ENCODE assay signal across 35 mouse cellular contexts in the genomic region with DNA sequence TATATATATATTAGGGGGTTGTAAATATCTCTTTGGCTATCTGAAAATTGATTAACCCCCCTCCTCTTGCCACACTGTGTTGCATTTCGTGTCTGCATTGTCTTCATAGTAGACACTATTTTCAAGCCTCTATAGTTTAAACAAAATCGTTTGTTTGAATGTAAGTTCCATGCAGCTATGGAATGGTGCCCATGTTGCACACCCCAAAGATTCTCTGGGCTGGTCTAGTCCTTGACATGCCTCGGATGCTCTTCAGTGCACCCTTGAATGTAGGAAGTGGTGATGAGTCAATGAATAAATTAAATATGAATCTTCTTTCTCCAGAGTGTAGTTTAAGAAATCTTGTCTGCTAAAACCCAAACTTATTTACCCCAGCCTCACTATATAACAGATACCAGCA. TPM values are rescaled to one million over a fixed set of nuclear protein-coding genes. Genes with fewer than 3 reads are reported as not detected.
DNase-seq lines count a peak whose midpoint lies in the region; ATAC-seq and TF ChIP-seq lines count a peak whose summit lies in the region.
"Had no signal": no experiment of that assay in that cellular context is flagged by ENCODE, and none has a peak within 500 bp of the region (broad histone marks: within the 10 kb centered on the region; RNA-seq: fewer than 3 reads in every experiment).

No protein-coding gene starts in this region.

- peak overlapping the region; percentile 25; the same call in 1 of the 2 replicates for H3K27ac ChIP-seq in forebrain, embryonic 10.5 days
- no peak overlapping the region for H3K27ac ChIP-seq in forebrain, postnatal 0 days (ENCODE audit: low read depth, low read length)
- no peak overlapping the region for H3K27ac ChIP-seq in intestine, embryonic 14.5 days (ENCODE audit: low read depth)
- no peak overlapping the region for H3K27ac ChIP-seq in intestine, embryonic 16.5 days (ENCODE audit: low read length)
- no peak overlapping the region for H3K27ac ChIP-seq in stomach, embryonic 14.5 days (ENCODE audit: low read length)
- no peak overlapping the region for H3K27ac ChIP-seq in stomach, postnatal 0 days (replicated peaks)
- H3K27ac ChIP-seq: embryonic facial prominence, embryonic 12.5 days; heart, embryonic 13.5 days; hindbrain, embryonic 15.5 days; intestine, embryonic 15.5 days; liver, embryonic 14.5 days; macrophage; neural tube, embryonic 12.5 days; stomach, embryonic 15.5 days had no signal

- H3K4me2 ChIP-seq in forebrain, postnatal 0 days (ENCODE audit: low read depth), result no peak overlapping the region
- H3K4me2 ChIP-seq in intestine, embryonic 14.5 days (ENCODE audit: low read length), result no peak overlapping the region
- H3K4me2 ChIP-seq in intestine, embryonic 16.5 days (ENCODE audit: low read depth, low read length), result no peak overlapping the region
- no peak overlapping the region for H3K4me2 ChIP-seq in stomach, embryonic 14.5 days (replicated peaks; ENCODE audit: low read depth, low read length)
- H3K4me2 ChIP-seq in stomach, postnatal 0 days (replicated peaks; ENCODE audit: low read depth), result no peak overlapping the region

- no peaks in the 10 kb centered on the region for H3K36me3 ChIP-seq in forebrain, embryonic 10.5 days (replicated peaks)
- H3K36me3 ChIP-seq in forebrain, postnatal 0 days (ENCODE audit: insufficient read depth), result no peaks in the 10 kb centered on the region
- H3K36me3 ChIP-seq in intestine, embryonic 14.5 days (ENCODE audit: control insufficient read depth, insufficient read depth, low read length), result no peaks in the 10 kb centered on the region
- no peaks in the 10 kb centered on the region for H3K36me3 ChIP-seq in intestine, embryonic 16.5 days (ENCODE audit: control insufficient read depth, insufficient read depth, low read length)
- no peaks in the 10 kb centered on the region for H3K36me3 ChIP-seq in stomach, embryonic 14.5 days (ENCODE audit: control insufficient read depth, insufficient read depth, low read length)
- H3K36me3 ChIP-seq in stomach, postnatal 0 days (ENCODE audit: control insufficient read depth, insufficient read depth, low read length), result no peaks in the 10 kb centered on the region
- no peaks in the 10 kb centered on the region for H3K36me3 ChIP-seq in splenic B cell, adult 2 months (ENCODE audit: control insufficient read depth, insufficient read depth, low read length, poor library complexity, severe bottlenecking)
- H3K36me3 ChIP-seq: embryonic facial prominence, embryonic 12.5 days; heart, embryonic 13.5 days; hindbrain, embryonic 15.5 days; intestine, embryonic 15.5 days; neural tube, embryonic 12.5 days; stomach, embryonic 15.5 days had no signal

- H3K9ac ChIP-seq in forebrain, postnatal 0 days, result no peak overlapping the region
- no peak overlapping the region for H3K9ac ChIP-seq in intestine, embryonic 14.5 days (ENCODE audit: low read length)
- H3K9ac ChIP-seq in intestine, embryonic 16.5 days (ENCODE audit: low read depth, low read length), result no peak overlapping the region
- H3K9ac ChIP-seq in stomach, embryonic 14.5 days (replicated peaks; ENCODE audit: low read depth, low read length), result no peak overlapping the region
- no peak overlapping the region for H3K9ac ChIP-seq in stomach, postnatal 0 days (ENCODE audit: low read length)
- H3K9ac ChIP-seq: embryonic facial prominence, embryonic 12.5 days; heart, embryonic 13.5 days; hindbrain, embryonic 15.5 days; intestine, embryonic 15.5 days; liver, embryonic 14.5 days; neural tube, embryonic 12.5 days; stomach, embryonic 15.5 days had no signal

- H3K4me1 ChIP-seq in forebrain, embryonic 10.5 days, result peaks cover 66% of the 10 kb centered on the region
- no peaks in the 10 kb centered on the region for H3K4me1 ChIP-seq in forebrain, postnatal 0 days (ENCODE audit: insufficient read depth)
- peaks cover 3% of the 10 kb centered on the region; the same call in 1 of the 2 replicates for H3K4me1 ChIP-seq in intestine, embryonic 14.5 days (replicated peaks; ENCODE audit: control insufficient read depth, insufficient read depth, low read length)
- peaks cover 6% of the 10 kb centered on the region; the same call in 1 of the 2 replicates for H3K4me1 ChIP-seq in intestine, embryonic 16.5 days (ENCODE audit: control insufficient read depth, insufficient read depth, low read length)
- 0 out of 2 replicates have a peak, but pooled peaks cover 6% of the 10 kb centered on the region for H3K4me1 ChIP-seq in stomach, embryonic 14.5 days (ENCODE audit: control insufficient read depth, insufficient read depth, low read length)
- 0 out of 2 replicates have a peak, but pooled peaks cover 3% of the 10 kb centered on the region for H3K4me1 ChIP-seq in stomach, postnatal 0 days (replicated peaks; ENCODE audit: control insufficient read depth, insufficient read depth)
- H3K4me1 ChIP-seq: embryonic facial prominence, embryonic 12.5 days; stomach, embryonic 15.5 days had no signal

- TF ChIP-seq EP300 in stomach, postnatal 0 days (optimal IDR thresholded peaks at IDR 0.05), result no peak

- H3K4me3 ChIP-seq in forebrain, embryonic 10.5 days, result no peak overlapping the region; the same call in 1 of the 2 replicates
- H3K4me3 ChIP-seq in forebrain, postnatal 0 days (ENCODE audit: low read depth, low read length), result no peak overlapping the region
- no peak overlapping the region for H3K4me3 ChIP-seq in intestine, embryonic 14.5 days (ENCODE audit: low read depth, low read length)
- H3K4me3 ChIP-seq in intestine, embryonic 16.5 days (ENCODE audit: low read length), result no peak overlapping the region
- 0 out of 2 replicates have a peak overlapping the region, but pooled peaks have one; percentile 27 for H3K4me3 ChIP-seq in stomach, embryonic 14.5 days (ENCODE audit: low read depth, low read length)
- no peak overlapping the region for H3K4me3 ChIP-seq in stomach, postnatal 0 days (ENCODE audit: low read depth, low read length)
- H3K4me3 ChIP-seq: neural tube, embryonic 12.5 days had no signal

- DNase-seq in forebrain, embryonic 10.5 days (ENCODE audit: extremely low spot score, low spot score), result no peak
- DNase-seq in forebrain, postnatal 0 days, result no peak
- DNase-seq in intestine, embryonic 14.5 days (ENCODE audit: low spot score), result peak; percentile 53
- no peak for DNase-seq in stomach, postnatal 0 days (ENCODE audit: low spot score)
- DNase-seq in splenic B cell, adult 2 months (ENCODE audit: low read depth, low spot score), result peak; percentile 13
- DNase-seq: adrenal gland, adult 8-10 months; cerebellum, postnatal 36 days; kidney, postnatal 10 days; lung, adult 2 months; lung, postnatal 10 days; right cerebral cortex, postnatal 4 days; thymus, adult 18-20 months; thymus, postnatal 25 days had no signal

- ATAC-seq in forebrain, postnatal 0 days, result no peak
- no peak for ATAC-seq in intestine, embryonic 14.5 days (replicated peaks; ENCODE audit: low FRiP score, low TSS enrichment, low read depth)
- ATAC-seq in intestine, embryonic 16.5 days, result no peak
- ATAC-seq in stomach, embryonic 14.5 days (ENCODE audit: insufficient number of reproducible peaks, insufficient read depth, low FRiP score, low read depth), result no peak
- no peak for ATAC-seq in stomach, postnatal 0 days (ENCODE audit: low FRiP score, low TSS enrichment)
- no peak for ATAC-seq in megakaryocyte progenitor cell, adult 5-6 weeks (replicated peaks; ENCODE audit: poor library complexity)

- no peaks in the 10 kb centered on the region for H3K9me3 ChIP-seq in forebrain, embryonic 10.5 days
- H3K9me3 ChIP-seq in forebrain, postnatal 0 days (ENCODE audit: low read length), result no peaks in the 10 kb centered on the region
- H3K9me3 ChIP-seq in intestine, embryonic 14.5 days (ENCODE audit: control insufficient read depth, low read length), result no peaks in the 10 kb centered on the region
- no peaks in the 10 kb centered on the region for H3K9me3 ChIP-seq in intestine, embryonic 16.5 days (ENCODE audit: control insufficient read depth, low read length)
- H3K9me3 ChIP-seq in stomach, embryonic 14.5 days (ENCODE audit: control insufficient read depth, low read depth, low read length), result no peaks in the 10 kb centered on the region
- H3K9me3 ChIP-seq in stomach, postnatal 0 days (ENCODE audit: control insufficient read depth, low read length), result no peaks in the 10 kb centered on the region
- H3K9me3 ChIP-seq: embryonic facial prominence, embryonic 12.5 days; heart, embryonic 13.5 days; hindbrain, embryonic 15.5 days; intestine, embryonic 15.5 days; neural tube, embryonic 12.5 days; stomach, embryonic 15.5 days had no signal

- peaks cover 100% of the 10 kb centered on the region for H3K27me3 ChIP-seq in forebrain, embryonic 10.5 days (ENCODE audit: poor library complexity, severe bottlenecking)
- peaks cover 35% of the 10 kb centered on the region for H3K27me3 ChIP-seq in forebrain, postnatal 0 days (ENCODE audit: insufficient read depth, low read length)
- peaks cover 75% of the 10 kb centered on the region for H3K27me3 ChIP-seq in intestine, embryonic 14.5 days (replicated peaks; ENCODE audit: control insufficient read depth, insufficient read depth, low read length)
- peaks cover 36% of the 10 kb centered on the region for H3K27me3 ChIP-seq in intestine, embryonic 16.5 days (replicated peaks; ENCODE audit: control insufficient read depth, insufficient read depth, low read length)
- H3K27me3 ChIP-seq in stomach, embryonic 14.5 days (ENCODE audit: control insufficient read depth, insufficient read depth, low read length), result peaks cover 42% of the 10 kb centered on the region
- H3K27me3 ChIP-seq in stomach, postnatal 0 days (ENCODE audit: control insufficient read depth, insufficient read depth, low read length), result peaks cover 19% of the 10 kb centered on the region; the same call in 1 of the 2 replicates
- H3K27me3 ChIP-seq in splenic B cell, adult 2 months (ENCODE audit: control insufficient read depth, insufficient read depth, low read length, poor library complexity, severe bottlenecking), result peaks cover 1% of the 10 kb centered on the region
- H3K27me3 ChIP-seq: CH12.LX had no signal

- no peak for TF ChIP-seq CTCF in forebrain, postnatal 0 days (IDR thresholded peaks at IDR 0.05; ENCODE audit: low read depth)
- TF ChIP-seq CTCF in stomach, postnatal 0 days (IDR thresholded peaks at IDR 0.05; ENCODE audit: low read depth), result no peak

- 8% methylated on average over 3 of the region's 3 CpGs for WGBS in forebrain, embryonic 10.5 days
- WGBS in forebrain, postnatal 0 days, result 7% methylated on average over 3 of the region's 3 CpGs
- 8% methylated on average over 3 of the region's 3 CpGs for WGBS in intestine, embryonic 14.5 days
- whole genome bisulfite sequencing in intestine, embryonic 16.5 days, result 9% methylated on average over 3 of the region's 3 CpGs
- 10% methylated on average over 3 of the region's 3 CpGs for WGBS in stomach, embryonic 14.5 days
- 13% methylated on average over 3 of the region's 3 CpGs for WGBS in stomach, postnatal 0 days

RNA-seq across cellular contexts. Expression of a gene that starts 6.4 kb away (rescaled TPM):
- polyA plus RNA-seq in forebrain, embryonic 10.5 days (2016; fragmentation: Nextera tagmentation; extraction: Ambion mirVana), result 20.2 and 28.0 TPM in 2 replicates
- 5.0 and 9.4 TPM in 2 replicates for total RNA-seq in forebrain, postnatal 0 days (2014; rRNA removed)
- polyA plus RNA-seq in forebrain, postnatal 0 days (2015; fragmentation: Nextera tagmentation; extraction: Ambion mirVana), result 2.2 and 2.6 TPM in 2 replicates
- not detected in 2 replicates for polyA plus RNA-seq in intestine, embryonic 14.5 days (2014; fragmentation: Nextera tagmentation; extraction: Ambion mirVana)
- polyA plus RNA-seq in intestine, embryonic 16.5 days (2015; fragmentation: Nextera tagmentation; extraction: Ambion mirVana), result not detected in 2 replicates
- not detected in 2 replicates for polyA plus RNA-seq in stomach, embryonic 14.5 days (2014; fragmentation: Nextera tagmentation; extraction: Ambion mirVana)
- not detected in 2 replicates for polyA plus RNA-seq in stomach, postnatal 0 days (2015; fragmentation: Nextera tagmentation; extraction: Ambion mirVana)
- not detected in 2 replicates for total RNA-seq in megakaryocyte progenitor cell, adult 5-6 weeks (2015)
- not detected in 2 replicates for total RNA-seq in megakaryocyte progenitor cell, adult 5-6 weeks (2017)
- total RNA-seq: adrenal gland, adult 8-10 months; adrenal gland, postnatal 4 days; CH12.LX; gastrocnemius, adult 8-10 months; gastrocnemius, postnatal 4 days; heart, adult 8-10 months; heart, postnatal 14 days had no signal
- polyA plus RNA-seq: C2C12; heart, embryonic 13.5 days; intestine, embryonic 15.5 days; large intestine, adult 2 months; limb, embryonic 11.5 days; lung, adult 2 months; macrophage; myocyte; spleen, adult 2 months had no signal

Comparison
In these comparisons a context has a peak if more than half of its experiments do, and no peak if none do; other contexts are left out.
1. DNase-seq: peak in intestine, embryonic 14.5 days (single experiment) and splenic B cell, adult 2 months (single experiment); none in forebrain, embryonic 10.5 days (single experiment), forebrain, postnatal 0 days (single experiment) and stomach, postnatal 0 days (single experiment).